Mouse (Mus musculus) hindbrain, embryonic 10.5 days (tissue): ENCODE data around the gene Ralgapa2. TPM values are rescaled to one million over a fixed set of nuclear protein-coding genes. Genes with fewer than 3 reads are reported as not detected.
A peak's percentile ranks its signal among the peaks of the same experiment; 100 is the strongest.

Experiments
- DNase-seq: peaks from one replicate; pipeline ENCODE4 v3.0.0-alpha.2; 2017; ENCODE audit warnings: low spot score
- H3K27ac ChIP-seq: fragments of 300-500 bp; sonication (generic); 2 replicates; pipeline ENCODE4 v1.5.1; 2016; ENCODE audit warnings: mild to moderate bottlenecking, moderate library complexity
- H3K27me3 ChIP-seq: fragments of 300-500 bp; sonication (generic); 2 replicates; pipeline ENCODE4 v1.6.1; 2016; ENCODE audit warnings: mild to moderate bottlenecking; ENCODE audit not compliant: poor library complexity, insufficient read depth, severe bottlenecking
- H3K36me3 ChIP-seq: fragments of 300-500 bp; sonication (generic); 2 replicates; pipeline ENCODE4 v1.6.1; 2016; ENCODE audit warnings: mild to moderate bottlenecking, moderate library complexity
- H3K4me1 ChIP-seq: fragments of 300-500 bp; sonication (generic); replicated peaks from 2 replicates; pipeline ENCODE4 v1.6.1; 2016; ENCODE audit warnings: mild to moderate bottlenecking
- H3K4me3 ChIP-seq: fragments of 300-500 bp; sonication (generic); 2 replicates; pipeline ENCODE4 v1.5.1; 2016; ENCODE audit warnings: mild to moderate bottlenecking, moderate library complexity
- H3K9me3 ChIP-seq: fragments of 300-500 bp; sonication (generic); 2 replicates; pipeline ENCODE4 v1.6.1; 2016; ENCODE audit warnings: mild to moderate bottlenecking, moderate library complexity
- WGBS: fragments of 180-500 bp; shearing (Covaris S2); methylation state at CpG from one replicate; pipeline ENCODE4 v1.1.7; 2016; 5-methylcytosine and 5-hydroxymethylcytosine counted together
- polyA plus RNA-seq: library from polyadenylated mRNA; unstranded; fragments of >200 nt; fragmentation: Nextera tagmentation; extraction: Ambion mirVana; gene quantifications from 2 replicates; pipeline ENCODE4 v1.2.1, GENCODE M21; 2016

The Ralgapa2 gene
- polyA plus RNA-seq, 1 experiment from 2014 or later: 11.6 TPM

GRCm38 (mm10) chr2:146256321-146256875 is 255.7 kb downstream of the Ralgapa2 start:
- no peak for DNase-seq
- WGBS: 66% methylated on average over 3 of the region's 3 CpGs

GRCm38 (mm10) chr2:146255636-146256035 is 256.5 kb downstream of the Ralgapa2 start:
- Histone ChIP-seq H3K9me3 (no peaks in the 10 kb centered on the region), H3K4me1 (peaks cover 38% of the 10 kb centered on the region), H3K27ac (no peak overlapping the region)

More at GRCm38 (mm10) chr2:146256321-146256875, 255.7 kb downstream of the Ralgapa2 start:
- Histone ChIP-seq H3K4me1 (peaks cover 44% of the 10 kb centered on the region), H3K36me3 (no peaks in the 10 kb centered on the region), H3K27me3 (peaks cover 30% of the 10 kb centered on the region), H3K4me3 (no peak overlapping the region), H3K9me3 (no peaks in the 10 kb centered on the region), H3K27ac (no peak overlapping the region)

GRCm38 (mm10) chr2:146254387-146254786 is 257.8 kb downstream of the Ralgapa2 start:
- H3K27ac ChIP-seq: no peak overlapping the region
- H3K27me3 ChIP-seq: peaks cover 12% of the 10 kb centered on the region
- no peaks in the 10 kb centered on the region for H3K9me3 ChIP-seq
- H3K36me3 ChIP-seq: no peaks in the 10 kb centered on the region
- no peak overlapping the region for H3K4me3 ChIP-seq
- 97% methylated on average over 1 of the region's 1 CpGs for WGBS
- no peak for DNase-seq
- H3K4me1 ChIP-seq: peaks cover 36% of the 10 kb centered on the region

More at GRCm38 (mm10) chr2:146255636-146256035, 256.5 kb downstream of the Ralgapa2 start:
- Histone ChIP-seq H3K36me3 (no peaks in the 10 kb centered on the region), H3K4me3 (no peak overlapping the region), H3K27me3 (peaks cover 23% of the 10 kb centered on the region)
- no peak for DNase-seq

GRCm38 (mm10) chr2:146250236-146250904 is 261.8 kb downstream of the Ralgapa2 start:
- Histone ChIP-seq H3K27ac (peak overlapping the region; percentile 71; the same call in 1 of the 2 replicates), H3K9me3 (no peaks in the 10 kb centered on the region), H3K4me1 (peaks cover 46% of the 10 kb centered on the region), H3K4me3 (no peak overlapping the region), H3K27me3 (peaks cover 6% of the 10 kb centered on the region; the same call in 1 of the 2 replicates), H3K36me3 (no peaks in the 10 kb centered on the region)
- 77% methylated on average over 6 of the region's 6 CpGs for WGBS
- DNase-seq: no peak

- WGBS: 75% methylated on average over 7 of the region's 7 CpGs
- H3K36me3 ChIP-seq: 0 out of 2 replicates have a peak, but pooled peaks cover 3% of the 10 kb centered on the region
- no peaks in the 10 kb centered on the region for H3K9me3 ChIP-seq
- peaks cover 14% of the 10 kb centered on the region; the same call in 1 of the 2 replicates for H3K27me3 ChIP-seq
- peak overlapping the region; percentile 71 for H3K27ac ChIP-seq
- H3K4me1 ChIP-seq: peaks cover 53% of the 10 kb centered on the region
- H3K4me3 ChIP-seq: no peak overlapping the region
- peak; percentile 12 for DNase-seq
These were observed 263.1 kb downstream of the Ralgapa2 start for GRCm38 (mm10) chr2:146249033-146249432.

- Histone ChIP-seq H3K9me3 (no peaks in the 10 kb centered on the region), H3K4me1 (peaks cover 53% of the 10 kb centered on the region), H3K27me3 (peaks cover 17% of the 10 kb centered on the region; the same call in 1 of the 2 replicates), H3K36me3 (0 out of 2 replicates have a peak, but pooled peaks cover 3% of the 10 kb centered on the region), H3K27ac (peak overlapping the region; percentile 71), H3K4me3 (no peak overlapping the region)
- 21% methylated on average over 6 of the region's 6 CpGs for WGBS
- DNase-seq: peak; percentile 16
These were observed 264.6 kb downstream of the Ralgapa2 start for GRCm38 (mm10) chr2:146247576-146247975.

- WGBS: 79% methylated on average over 4 of the region's 4 CpGs
- Histone ChIP-seq H3K4me1 (peaks cover 53% of the 10 kb centered on the region), H3K27me3 (peaks cover 11% of the 10 kb centered on the region; the same call in 1 of the 2 replicates), H3K9me3 (no peaks in the 10 kb centered on the region), H3K27ac (no peak overlapping the region), H3K4me3 (no peak overlapping the region), H3K36me3 (0 out of 2 replicates have a peak, but pooled peaks cover 3% of the 10 kb centered on the region)
- DNase-seq: no peak
These were observed 265.6 kb downstream of the Ralgapa2 start for GRCm38 (mm10) chr2:146246409-146247075.

GRCm38 (mm10) chr2:146245401-146245800 is 266.7 kb downstream of the Ralgapa2 start:
- Histone ChIP-seq H3K36me3 (0 out of 2 replicates have a peak, but pooled peaks cover 3% of the 10 kb centered on the region), H3K27ac (no peak overlapping the region), H3K4me1 (peaks cover 50% of the 10 kb centered on the region), H3K27me3 (peaks cover 11% of the 10 kb centered on the region; the same call in 1 of the 2 replicates), H3K9me3 (no peaks in the 10 kb centered on the region), H3K4me3 (no peak overlapping the region)
- 56% methylated on average over 7 of the region's 7 CpGs for WGBS
- DNase-seq: no peak

- no peak for DNase-seq
- Histone ChIP-seq H3K4me1 (peaks cover 38% of the 10 kb centered on the region), H3K27me3 (peaks cover 11% of the 10 kb centered on the region; the same call in 1 of the 2 replicates), H3K36me3 (0 out of 2 replicates have a peak, but pooled peaks cover 3% of the 10 kb centered on the region), H3K4me3 (no peak overlapping the region), H3K9me3 (no peaks in the 10 kb centered on the region), H3K27ac (no peak overlapping the region)
- WGBS: 87% methylated on average over 2 of the region's 2 CpGs
These were observed 268.1 kb downstream of the Ralgapa2 start for GRCm38 (mm10) chr2:146244049-146244448.

GRCm38 (mm10) chr2:146239196-146239747 is 272.9 kb downstream of the Ralgapa2 start:
- no peak overlapping the region for H3K27ac ChIP-seq
- peaks cover 5% of the 10 kb centered on the region; the same call in 1 of the 2 replicates for H3K27me3 ChIP-seq
- H3K4me3 ChIP-seq: no peak overlapping the region
- H3K36me3 ChIP-seq: no peaks in the 10 kb centered on the region
- H3K4me1 ChIP-seq: no peaks in the 10 kb centered on the region
- H3K9me3 ChIP-seq: no peaks in the 10 kb centered on the region
- WGBS: 88% methylated on average over 4 of the region's 4 CpGs
- no peak for DNase-seq

GRCm38 (mm10) chr2:146231485-146231884 is 280.7 kb downstream of the Ralgapa2 start:
- peaks cover 6% of the 10 kb centered on the region; the same call in 1 of the 2 replicates for H3K4me1 ChIP-seq

GRCm38 (mm10) chr2:146228435-146228834 is 283.7 kb downstream of the Ralgapa2 start:
- H3K4me1 ChIP-seq: peaks cover 24% of the 10 kb centered on the region
- 79% methylated on average over 2 of the region's 2 CpGs for WGBS
- no peak for DNase-seq
- H3K4me3 ChIP-seq: no peak overlapping the region
- no peak overlapping the region for H3K27ac ChIP-seq
- no peaks in the 10 kb centered on the region for H3K36me3 ChIP-seq
- H3K9me3 ChIP-seq: no peaks in the 10 kb centered on the region
- H3K27me3 ChIP-seq: peaks cover 64% of the 10 kb centered on the region

More at GRCm38 (mm10) chr2:146231485-146231884, 280.7 kb downstream of the Ralgapa2 start:
- Histone ChIP-seq H3K9me3 (no peaks in the 10 kb centered on the region), H3K27ac (no peak overlapping the region), H3K27me3 (peaks cover 34% of the 10 kb centered on the region), H3K36me3 (no peaks in the 10 kb centered on the region), H3K4me3 (no peak overlapping the region)
- 93% methylated on average over 2 of the region's 2 CpGs for WGBS
- no peak for DNase-seq
